In the genomic region with DNA sequence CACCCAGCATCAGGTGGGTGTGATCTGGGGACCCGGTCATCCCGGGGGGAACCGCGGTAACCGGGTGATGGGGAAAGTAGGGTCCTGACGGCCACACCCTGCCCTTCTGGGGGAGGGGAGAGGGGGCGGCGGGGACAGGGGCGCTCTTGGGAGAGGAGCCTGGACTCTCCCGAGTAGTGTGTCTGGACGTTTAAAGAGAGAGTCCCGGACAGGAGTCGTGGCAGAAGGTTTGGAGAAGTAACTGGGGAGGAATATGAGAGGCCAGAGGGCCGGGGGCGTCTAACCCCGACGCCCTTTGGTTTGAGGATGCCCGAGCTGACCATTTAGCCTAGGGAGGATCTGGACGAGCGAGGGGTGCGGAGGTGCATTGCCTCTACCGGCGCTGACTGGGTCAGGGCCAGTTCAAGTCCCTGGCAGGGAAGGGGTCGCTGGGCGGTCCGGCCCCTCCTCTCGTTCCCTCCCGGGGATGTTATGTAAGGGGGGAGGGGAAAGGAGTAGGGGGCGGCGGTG, we compare ENCODE assay signal across 7 mouse cellular contexts. TPM values are rescaled to one million over a fixed set of nuclear protein-coding genes. Genes with fewer than 3 reads are reported as not detected.
DNase-seq lines count a peak whose midpoint lies in the region; ATAC-seq and TF ChIP-seq lines count a peak whose summit lies in the region.

No protein-coding gene starts in this region.

- no peaks in the 10 kb centered on the region for H3K9me3 ChIP-seq in lung, embryonic 15.5 days
- H3K9me3 ChIP-seq in embryonic facial prominence, embryonic 12.5 days = no peaks in the 10 kb centered on the region
- H3K9me3 ChIP-seq in hindbrain, embryonic 16.5 days (ENCODE audit: control insufficient read depth, low read length) = no peaks in the 10 kb centered on the region

- H3ac ChIP-seq in myocyte (ENCODE audit: control insufficient read depth, insufficient read length) = peak overlapping the region; percentile 36

- H3K4me1 ChIP-seq in lung, embryonic 15.5 days = peaks cover 35% of the 10 kb centered on the region
- H3K4me1 ChIP-seq in embryonic facial prominence, embryonic 12.5 days = peaks cover 33% of the 10 kb centered on the region
- H3K4me1 ChIP-seq in hindbrain, embryonic 16.5 days (ENCODE audit: control insufficient read depth, insufficient read depth, low read depth, low read length) = peaks cover 23% of the 10 kb centered on the region

- WGBS in lung, embryonic 15.5 days = under 1% methylated on average over 28 of the region's 30 CpGs
- WGBS in embryonic facial prominence, embryonic 12.5 days = under 1% methylated on average over 30 of the region's 30 CpGs
- WGBS in hindbrain, embryonic 16.5 days = 2% methylated on average over 28 of the region's 30 CpGs

- peak overlapping the region; percentile 89 for H3K4me3 ChIP-seq in lung, embryonic 15.5 days
- peak overlapping the region; percentile 69 for H3K4me3 ChIP-seq in embryonic facial prominence, embryonic 12.5 days
- H3K4me3 ChIP-seq in hindbrain, embryonic 16.5 days (ENCODE audit: low read length) = peak overlapping the region; percentile 86
- peak overlapping the region; percentile 98 for H3K4me3 ChIP-seq in myocyte

- TF ChIP-seq POLR2A in myocyte (IDR thresholded peaks at IDR 0.05; ENCODE audit: insufficient read length, low read depth) = peak; percentile 15

- ATAC-seq in lung, embryonic 15.5 days (ENCODE audit: borderline replicate concordance, extremely low read depth, low FRiP score, low TSS enrichment) = peak; percentile 2; the same call in 1 of the 2 replicates
- 0 out of 2 replicates have a peak, but pooled peaks have one; percentile 1 for ATAC-seq in embryonic facial prominence, embryonic 12.5 days (ENCODE audit: insufficient number of reproducible peaks, insufficient read depth, low FRiP score, low TSS enrichment)
- ATAC-seq in hindbrain, embryonic 16.5 days = peak; percentile 31

- DNase-seq in lung, adult 18-20 months = no peak
- DNase-seq in B cell, adult 2 months = no peak
- DNase-seq in gastrocnemius, adult 18-20 months (ENCODE audit: low spot score) = no peak

- peaks cover 8% of the 10 kb centered on the region for H3K36me3 ChIP-seq in lung, embryonic 15.5 days
- H3K36me3 ChIP-seq in embryonic facial prominence, embryonic 12.5 days = 0 out of 2 replicates have a peak, but pooled peaks cover 10% of the 10 kb centered on the region
- peaks cover 10% of the 10 kb centered on the region for H3K36me3 ChIP-seq in hindbrain, embryonic 16.5 days (ENCODE audit: control insufficient read depth, insufficient read depth, low read length)
- H3K36me3 ChIP-seq in myocyte (ENCODE audit: control insufficient read depth, insufficient read depth) = peaks cover 33% of the 10 kb centered on the region

- H3K9ac ChIP-seq in lung, embryonic 15.5 days = peak overlapping the region; percentile 62
- peak overlapping the region; percentile 56 for H3K9ac ChIP-seq in embryonic facial prominence, embryonic 12.5 days
- H3K9ac ChIP-seq in hindbrain, embryonic 16.5 days (ENCODE audit: low read depth, low read length) = peak overlapping the region; percentile 86

- peak overlapping the region; percentile 98 for H3K4me2 ChIP-seq in lung, embryonic 15.5 days
- peak overlapping the region; percentile 98 for H3K4me2 ChIP-seq in embryonic facial prominence, embryonic 12.5 days (replicated peaks)
- peak overlapping the region; percentile 78 for H3K4me2 ChIP-seq in hindbrain, embryonic 16.5 days (ENCODE audit: low read length)
- no peak overlapping the region for H3K4me2 ChIP-seq in myocyte (ENCODE audit: low read depth)

- H3K27me3 ChIP-seq in lung, embryonic 15.5 days = no peaks in the 10 kb centered on the region
- no peaks in the 10 kb centered on the region for H3K27me3 ChIP-seq in embryonic facial prominence, embryonic 12.5 days
- H3K27me3 ChIP-seq in hindbrain, embryonic 16.5 days (replicated peaks; ENCODE audit: control insufficient read depth, insufficient read depth, low read length) = no peaks in the 10 kb centered on the region
- H3K27me3 ChIP-seq in myocyte (ENCODE audit: control insufficient read depth, insufficient read depth, insufficient read length) = no peaks in the 10 kb centered on the region

- peaks cover 37% of the 10 kb centered on the region for H3K79me2 ChIP-seq in myocyte (ENCODE audit: control insufficient read depth, insufficient read depth)

- H3K27ac ChIP-seq in lung, embryonic 15.5 days = peak overlapping the region; percentile 65
- H3K27ac ChIP-seq in embryonic facial prominence, embryonic 12.5 days = peak overlapping the region; percentile 81
- peak overlapping the region; percentile 73 for H3K27ac ChIP-seq in hindbrain, embryonic 16.5 days (ENCODE audit: low read depth, low read length)

TF ChIP-seq in myocyte, 11 proteins besides CTCF, POLR2A, EP300 and RAD21:
- TF ChIP-seq POLR2AphosphoS2 (IDR thresholded peaks at IDR 0.05; ENCODE audit: insufficient read length, low read depth) (peak; percentile 75), MAX (IDR thresholded peaks at IDR 0.05; ENCODE audit: low read depth) (no peak)
TF ChIP-seq in myocyte: peak in this region for 1.

RNA-seq across cellular contexts. Expression of a gene that starts 0.3 kb away (rescaled TPM):
- 15.9 and 18.0 TPM in 2 replicates for polyA plus RNA-seq in lung, embryonic 15.5 days (2015; fragmentation: Nextera tagmentation; extraction: Ambion mirVana)
- 26.6 and 28.7 TPM in 2 replicates for polyA plus RNA-seq in embryonic facial prominence, embryonic 12.5 days (2016; fragmentation: Nextera tagmentation; extraction: Ambion mirVana)
- polyA plus RNA-seq in hindbrain, embryonic 16.5 days (2015; fragmentation: Nextera tagmentation; extraction: Ambion mirVana) = 2.0 and 2.9 TPM in 2 replicates
- polyA plus RNA-seq in myocyte (2012; fragmentation: generic; extraction: Trizol) = 2.9 TPM
- 1 to 10 TPM; 2.6 to 2.9 TPM for total RNA-seq in gastrocnemius, adult 18-20 months (2021)

RNA-seq across cellular contexts. Expression of a gene that starts 7.3 kb away (rescaled TPM):
- polyA plus RNA-seq in lung, embryonic 15.5 days (2015; fragmentation: Nextera tagmentation; extraction: Ambion mirVana) = 4.5 and 4.8 TPM in 2 replicates
- 7.0 and 7.1 TPM in 2 replicates for polyA plus RNA-seq in embryonic facial prominence, embryonic 12.5 days (2016; fragmentation: Nextera tagmentation; extraction: Ambion mirVana)
- polyA plus RNA-seq in hindbrain, embryonic 16.5 days (2015; fragmentation: Nextera tagmentation; extraction: Ambion mirVana) = 6.1 and 8.1 TPM in 2 replicates
- 17.3 TPM for polyA plus RNA-seq in myocyte (2012; fragmentation: generic; extraction: Trizol)
- total RNA-seq in gastrocnemius, adult 18-20 months (2021) = 1 to 10 TPM; 4.5 to 5.5 TPM

RNA-seq across cellular contexts. Expression of a gene that starts 22.4 kb away (rescaled TPM):
- 0.89 and 4.3 TPM in 2 replicates for polyA plus RNA-seq in lung, embryonic 15.5 days (2015; fragmentation: Nextera tagmentation; extraction: Ambion mirVana)
- polyA plus RNA-seq in embryonic facial prominence, embryonic 12.5 days (2016; fragmentation: Nextera tagmentation; extraction: Ambion mirVana) = 0.08 and 0.14 TPM in 2 replicates
- 0.06 TPM in 1 of 2 replicates, not detected in the other for polyA plus RNA-seq in hindbrain, embryonic 16.5 days (2015; fragmentation: Nextera tagmentation; extraction: Ambion mirVana)
- 0.06 TPM for polyA plus RNA-seq in myocyte (2012; fragmentation: generic; extraction: Trizol)
- total RNA-seq in gastrocnemius, adult 18-20 months (2021) = under 1 TPM in 1 of 2 experiments, not detected in 1; 0.36 TPM

RNA-seq across cellular contexts. Expression of a gene that starts 24.8 kb away (rescaled TPM):
- polyA plus RNA-seq in lung, embryonic 15.5 days (2015; fragmentation: Nextera tagmentation; extraction: Ambion mirVana) = 56.9 and 57.3 TPM in 2 replicates
- 74.2 and 76.5 TPM in 2 replicates for polyA plus RNA-seq in embryonic facial prominence, embryonic 12.5 days (2016; fragmentation: Nextera tagmentation; extraction: Ambion mirVana)
- polyA plus RNA-seq in hindbrain, embryonic 16.5 days (2015; fragmentation: Nextera tagmentation; extraction: Ambion mirVana) = 38.8 and 41.9 TPM in 2 replicates
- polyA plus RNA-seq in myocyte (2012; fragmentation: generic; extraction: Trizol) = 93.0 TPM
- 10 to 100 TPM; 70.1 to 70.9 TPM for total RNA-seq in gastrocnemius, adult 18-20 months (2021)

RNA-seq across cellular contexts. Expression of a gene that starts 39.3 kb away (rescaled TPM):
- 46.1 and 57.0 TPM in 2 replicates for polyA plus RNA-seq in lung, embryonic 15.5 days (2015; fragmentation: Nextera tagmentation; extraction: Ambion mirVana)
- 224 and 237 TPM in 2 replicates for polyA plus RNA-seq in embryonic facial prominence, embryonic 12.5 days (2016; fragmentation: Nextera tagmentation; extraction: Ambion mirVana)
- polyA plus RNA-seq in hindbrain, embryonic 16.5 days (2015; fragmentation: Nextera tagmentation; extraction: Ambion mirVana) = 45.4 and 53.2 TPM in 2 replicates
- polyA plus RNA-seq in myocyte (2012; fragmentation: generic; extraction: Trizol) = 911 TPM
- total RNA-seq in gastrocnemius, adult 18-20 months (2021) = 10 to 100 TPM; 50.2 to 64.1 TPM
